Mouse (Mus musculus): Measurements from ENCODE around the gene Sema3g. TPM values are rescaled to one million over a fixed set of nuclear protein-coding genes. Genes with fewer than 3 reads are reported as not detected.

The Sema3g gene
- total and polyA plus RNA-seq, 2 experiments from 2014 or later, result 0.44 to 4.1 TPM

- no peak for ATAC-seq (ENCODE audit: low FRiP score)
- H3K27ac ChIP-seq (ENCODE audit: low read depth, low read length), result no peak overlapping the region
- 41% methylated on average over 16 of the region's 16 CpGs for WGBS
- no peaks in the 10 kb centered on the region for H3K4me1 ChIP-seq (ENCODE audit: insufficient read depth, low read length)
- no peak overlapping the region for H3K9ac ChIP-seq (replicated peaks; ENCODE audit: low read length, poor library complexity, severe bottlenecking)
- H3K27me3 ChIP-seq (ENCODE audit: insufficient read depth, low read length), result no peaks in the 10 kb centered on the region
- TF ChIP-seq CTCF (IDR thresholded peaks at IDR 0.05), result no peak
- H3K36me3 ChIP-seq (ENCODE audit: insufficient read depth, low read length), result peaks cover 46% of the 10 kb centered on the region
- no peak overlapping the region for H3K4me2 ChIP-seq (ENCODE audit: low read depth, low read length, poor library complexity, severe bottlenecking)
- H3K9me3 ChIP-seq (ENCODE audit: low read length), result no peaks in the 10 kb centered on the region
- DNase-seq (ENCODE audit: low spot score), result peak; percentile 33
- H3K4me3 ChIP-seq (ENCODE audit: low read depth, low read length), result no peak overlapping the region
These were observed 19.8 kb upstream of the Sema3g start for GRCm38 (mm10) chr14:31197547-31198516.

- no peaks in the 10 kb centered on the region for H3K9me3 ChIP-seq (ENCODE audit: low read length)
- H3K9ac ChIP-seq (replicated peaks; ENCODE audit: low read length, poor library complexity, severe bottlenecking), result no peak overlapping the region
- H3K4me2 ChIP-seq (ENCODE audit: low read depth, low read length, poor library complexity, severe bottlenecking), result no peak overlapping the region
- no peak for ATAC-seq (ENCODE audit: low FRiP score)
- no peak for TF ChIP-seq CTCF (IDR thresholded peaks at IDR 0.05)
- H3K27me3 ChIP-seq (ENCODE audit: insufficient read depth, low read length), result no peaks in the 10 kb centered on the region
- no peak overlapping the region for H3K27ac ChIP-seq (ENCODE audit: low read depth, low read length)
- no peak overlapping the region for H3K4me3 ChIP-seq (ENCODE audit: low read depth, low read length)
- DNase-seq (ENCODE audit: low spot score), result no peak
- peaks cover 4% of the 10 kb centered on the region; the same call in 1 of the 2 replicates for H3K4me1 ChIP-seq (ENCODE audit: insufficient read depth, low read length)
- WGBS, result 88% methylated on average over 7 of the region's 7 CpGs
- H3K36me3 ChIP-seq (ENCODE audit: insufficient read depth, low read length), result peaks cover 48% of the 10 kb centered on the region
These were observed 18.1 kb upstream of the Sema3g start for GRCm38 (mm10) chr14:31199599-31199998.

- 84% methylated on average over 3 of the region's 3 CpGs for WGBS
- Histone ChIP-seq H3K4me2 (ENCODE audit: low read depth, low read length, poor library complexity, severe bottlenecking) (no peak overlapping the region), H3K4me3 (ENCODE audit: low read depth, low read length) (no peak overlapping the region), H3K9ac (replicated peaks; ENCODE audit: low read length, poor library complexity, severe bottlenecking) (no peak overlapping the region), H3K36me3 (ENCODE audit: insufficient read depth, low read length) (peaks cover 44% of the 10 kb centered on the region), H3K27ac (ENCODE audit: low read depth, low read length) (no peak overlapping the region), H3K27me3 (ENCODE audit: insufficient read depth, low read length) (no peaks in the 10 kb centered on the region), H3K4me1 (ENCODE audit: insufficient read depth, low read length) (peaks cover 9% of the 10 kb centered on the region; the same call in 1 of the 2 replicates), H3K9me3 (ENCODE audit: low read length) (no peaks in the 10 kb centered on the region)
- no peak for DNase-seq (ENCODE audit: low spot score)
- TF ChIP-seq CTCF (IDR thresholded peaks at IDR 0.05), result no peak
- ATAC-seq (ENCODE audit: low FRiP score), result no peak
These were observed 17.6 kb upstream of the Sema3g start for GRCm38 (mm10) chr14:31200038-31200437.

GRCm38 (mm10) chr14:31204844-31205243 lies 12.8 kb upstream of the Sema3g start:
- Histone ChIP-seq H3K9ac (replicated peaks; ENCODE audit: low read length, poor library complexity, severe bottlenecking) (peak overlapping the region; percentile 92), H3K4me2 (ENCODE audit: low read depth, low read length, poor library complexity, severe bottlenecking) (peak overlapping the region; percentile 93), H3K9me3 (ENCODE audit: low read length) (no peaks in the 10 kb centered on the region), H3K27me3 (ENCODE audit: insufficient read depth, low read length) (no peaks in the 10 kb centered on the region), H3K36me3 (ENCODE audit: insufficient read depth, low read length) (peaks cover 35% of the 10 kb centered on the region), H3K4me1 (ENCODE audit: insufficient read depth, low read length) (peaks cover 9% of the 10 kb centered on the region; the same call in 1 of the 2 replicates), H3K4me3 (ENCODE audit: low read depth, low read length) (peak overlapping the region; percentile 76), H3K27ac (ENCODE audit: low read depth, low read length) (peak overlapping the region; percentile 92)
- WGBS, result 77% methylated on average over 4 of the region's 4 CpGs
- no peak for TF ChIP-seq CTCF (IDR thresholded peaks at IDR 0.05)
- ATAC-seq (ENCODE audit: low FRiP score), result no peak
- DNase-seq (ENCODE audit: low spot score), result no peak

- Histone ChIP-seq H3K4me1 (ENCODE audit: insufficient read depth, low read length) (peaks cover 9% of the 10 kb centered on the region; the same call in 1 of the 2 replicates), H3K4me3 (ENCODE audit: low read depth, low read length) (peak overlapping the region; percentile 76), H3K4me2 (ENCODE audit: low read depth, low read length, poor library complexity, severe bottlenecking) (peak overlapping the region; percentile 93), H3K27ac (ENCODE audit: low read depth, low read length) (peak overlapping the region; percentile 92), H3K36me3 (ENCODE audit: insufficient read depth, low read length) (peaks cover 33% of the 10 kb centered on the region), H3K9ac (replicated peaks; ENCODE audit: low read length, poor library complexity, severe bottlenecking) (peak overlapping the region; percentile 92), H3K27me3 (ENCODE audit: insufficient read depth, low read length) (no peaks in the 10 kb centered on the region), H3K9me3 (ENCODE audit: low read length) (no peaks in the 10 kb centered on the region)
- no peak for TF ChIP-seq CTCF (IDR thresholded peaks at IDR 0.05)
- ATAC-seq (ENCODE audit: low FRiP score), result peak; percentile 38; the same call in 1 of the 2 replicates
- peak; percentile 37 for DNase-seq (ENCODE audit: low spot score)
- 8% methylated on average over 8 of the region's 8 CpGs for WGBS
These were observed 12.5 kb upstream of the Sema3g start for GRCm38 (mm10) chr14:31205244-31205561.

Measured in midbrain, postnatal 0 days (tissue).